Mouse (Mus musculus) midbrain, embryonic 13.5 days (tissue): ENCODE results near the gene Cacnb3. TPM values are rescaled to one million over a fixed set of nuclear protein-coding genes. Genes with fewer than 3 reads are reported as not detected.

Experiments
- ATAC-seq: fragments of 200-750 bp; cut with Nextera tagmentation; 2 replicates; pipeline ENCODE4 v1.8.0; 2017; ENCODE audit warnings: mild to moderate bottlenecking, moderate TSS enrichment, moderate library complexity
- H3K27ac ChIP-seq: fragments of 300-500 bp; sonication (generic); 2 replicates; pipeline ENCODE4 v1.5.1; 2015; ENCODE audit warnings: inconsistent platforms, mild to moderate bottlenecking, moderate library complexity
- H3K27me3 ChIP-seq: fragments of 300-500 bp; sonication (generic); 2 replicates; pipeline ENCODE4 v1.6.1; 2015; ENCODE audit warnings: mild to moderate bottlenecking, inconsistent platforms
- H3K36me3 ChIP-seq: fragments of 300-500 bp; sonication (generic); 2 replicates; pipeline ENCODE4 v1.6.1; 2015; ENCODE audit warnings: mild to moderate bottlenecking, inconsistent platforms
- H3K4me1 ChIP-seq: fragments of 300-500 bp; sonication (generic); replicated peaks from 2 replicates; pipeline ENCODE4 v1.6.1; 2015; ENCODE audit warnings: inconsistent platforms
- H3K4me2 ChIP-seq: fragments of 300-500 bp; sonication (generic); replicated peaks from 2 replicates; pipeline ENCODE4 v1.6.1; 2015; ENCODE audit warnings: moderate library complexity, mild to moderate bottlenecking, inconsistent platforms
- H3K4me3 ChIP-seq: fragments of 300-500 bp; sonication (generic); replicated peaks from 2 replicates; pipeline ENCODE4 v1.5.1; 2015; ENCODE audit warnings: mild to moderate bottlenecking, inconsistent platforms
- H3K9ac ChIP-seq: fragments of 300-500 bp; sonication (generic); replicated peaks from 2 replicates; pipeline ENCODE4 v1.6.1; 2015; ENCODE audit warnings: mild to moderate bottlenecking, inconsistent platforms
- H3K9me3 ChIP-seq: fragments of 300-500 bp; sonication (generic); 2 replicates; pipeline ENCODE4 v1.6.1; 2016; ENCODE audit warnings: mild to moderate bottlenecking, inconsistent platforms
- WGBS: fragments of 180-500 bp; shearing (Covaris S2); methylation state at CpG from one replicate; pipeline ENCODE4 v1.1.7; 2015; 5-methylcytosine and 5-hydroxymethylcytosine counted together
- polyA plus RNA-seq: library from polyadenylated mRNA; unstranded; fragments of >200 nt; fragmentation: Nextera tagmentation; extraction: Ambion mirVana; gene quantifications from 2 replicates; pipeline ENCODE4 v1.2.1, GENCODE M21; 2015

The Cacnb3 gene
- polyA plus RNA-seq, 1 experiment from 2014 or later: 157 TPM

GRCm38 (mm10) chr15:98683177-98683576 lies 52.5 kb downstream of the Cacnb3 start:
- no peak overlapping the region for H3K9ac ChIP-seq
- no peak for ATAC-seq
- 75% methylated on average over 10 of the region's 10 CpGs for WGBS
- H3K27me3 ChIP-seq: 0 out of 2 replicates have a peak, but pooled peaks cover 4% of the 10 kb centered on the region
- H3K4me1 ChIP-seq: no peaks in the 10 kb centered on the region
- H3K27ac ChIP-seq: no peak overlapping the region
- no peaks in the 10 kb centered on the region for H3K36me3 ChIP-seq
- no peak overlapping the region for H3K4me3 ChIP-seq
- H3K9me3 ChIP-seq: no peaks in the 10 kb centered on the region
- H3K4me2 ChIP-seq: no peak overlapping the region

- Histone ChIP-seq H3K27ac (no peak overlapping the region), H3K9ac (no peak overlapping the region), H3K4me3 (no peak overlapping the region), H3K9me3 (no peaks in the 10 kb centered on the region), H3K27me3 (0 out of 2 replicates have a peak, but pooled peaks cover under 1% of the 10 kb centered on the region), H3K36me3 (no peaks in the 10 kb centered on the region), H3K4me1 (0 out of 2 replicates have a peak, but pooled peaks cover 1% of the 10 kb centered on the region), H3K4me2 (no peak overlapping the region)
- ATAC-seq: no peak
- WGBS: 92% methylated on average over 1 of the region's 1 CpGs
These were observed 53.1 kb downstream of the Cacnb3 start for GRCm38 (mm10) chr15:98683746-98684145.

GRCm38 (mm10) chr15:98685926-98686325 lies 55.3 kb downstream of the Cacnb3 start:
- no peak overlapping the region for H3K9ac ChIP-seq

GRCm38 (mm10) chr15:98689682-98690081 lies 59.0 kb downstream of the Cacnb3 start:
- 85% methylated on average over 2 of the region's 2 CpGs for WGBS
- Histone ChIP-seq H3K27ac (no peak overlapping the region), H3K27me3 (no peaks in the 10 kb centered on the region), H3K4me2 (no peak overlapping the region), H3K9ac (no peak overlapping the region), H3K9me3 (no peaks in the 10 kb centered on the region), H3K4me1 (peaks cover 31% of the 10 kb centered on the region), H3K36me3 (no peaks in the 10 kb centered on the region), H3K4me3 (no peak overlapping the region)
- no peak for ATAC-seq

More at GRCm38 (mm10) chr15:98685926-98686325, 55.3 kb downstream of the Cacnb3 start:
- H3K36me3 ChIP-seq: no peaks in the 10 kb centered on the region
- H3K4me2 ChIP-seq: no peak overlapping the region
- peaks cover 15% of the 10 kb centered on the region for H3K4me1 ChIP-seq
- no peaks in the 10 kb centered on the region for H3K27me3 ChIP-seq
- H3K4me3 ChIP-seq: no peak overlapping the region
- 71% methylated on average over 3 of the region's 3 CpGs for WGBS
- ATAC-seq: no peak
- no peaks in the 10 kb centered on the region for H3K9me3 ChIP-seq
- H3K27ac ChIP-seq: no peak overlapping the region

GRCm38 (mm10) chr15:98691486-98692147 lies 61.0 kb downstream of the Cacnb3 start:
- ATAC-seq: peak; percentile 87
- H3K9ac ChIP-seq: 0 out of 2 replicates have a peak overlapping the region, but pooled peaks have one; percentile 26
- no peaks in the 10 kb centered on the region for H3K9me3 ChIP-seq
- H3K27me3 ChIP-seq: no peaks in the 10 kb centered on the region
- H3K4me3 ChIP-seq: no peak overlapping the region
- 2% methylated on average over 7 of the region's 7 CpGs for WGBS
- H3K4me2 ChIP-seq: peak overlapping the region; percentile 17
- H3K27ac ChIP-seq: peak overlapping the region; percentile 63
- H3K36me3 ChIP-seq: no peaks in the 10 kb centered on the region
- peaks cover 31% of the 10 kb centered on the region for H3K4me1 ChIP-seq

GRCm38 (mm10) chr15:98692171-98692715 lies 61.6 kb downstream of the Cacnb3 start:
- Histone ChIP-seq H3K36me3 (no peaks in the 10 kb centered on the region), H3K4me3 (no peak overlapping the region), H3K9me3 (no peaks in the 10 kb centered on the region), H3K27ac (0 out of 2 replicates have a peak overlapping the region, but pooled peaks have one; percentile 63), H3K4me1 (peaks cover 31% of the 10 kb centered on the region), H3K27me3 (no peaks in the 10 kb centered on the region), H3K9ac (no peak overlapping the region), H3K4me2 (no peak overlapping the region)
- ATAC-seq: no peak
- 52% methylated on average over 11 of the region's 11 CpGs for WGBS

Other genes starting within 250 kb of the Cacnb3 start
- gene Olfr283, start 249.9 kb upstream of the Cacnb3 start, polyA plus RNA-seq: not detected in 2 replicates
- not detected in 2 replicates for gene Olfr282, start 199.6 kb upstream of the Cacnb3 start, polyA plus RNA-seq
- gene Olfr281, start 178.3 kb upstream of the Cacnb3 start, polyA plus RNA-seq: not detected in 2 replicates
- not detected in 2 replicates for gene OR5BS1P, start 160.9 kb upstream of the Cacnb3 start, polyA plus RNA-seq
- not detected in 2 replicates for gene Lalba, start 148.1 kb upstream of the Cacnb3 start, polyA plus RNA-seq
- gene Olfr279, start 138.4 kb upstream of the Cacnb3 start, polyA plus RNA-seq: not detected in 2 replicates
- gene Kansl2, start 96.6 kb upstream of the Cacnb3 start, polyA plus RNA-seq: 149 and 152 TPM in 2 replicates
- 72.7 and 75.1 TPM in 2 replicates for gene Ccnt1, start 59.9 kb upstream of the Cacnb3 start, polyA plus RNA-seq
- 0.67 TPM in 1 of 2 replicates, not detected in the other for gene 4930415O20Rik, start 59.8 kb upstream of the Cacnb3 start, polyA plus RNA-seq
- gene Adcy6, start 20.8 kb upstream of the Cacnb3 start, polyA plus RNA-seq: 10.6 and 13.0 TPM in 2 replicates
- gene Ddx23, start 32.1 kb downstream of the Cacnb3 start, polyA plus RNA-seq: 28.6 and 29.5 TPM in 2 replicates
- 10.2 and 12.7 TPM in 2 replicates for gene Rnd1, start 46.6 kb downstream of the Cacnb3 start, polyA plus RNA-seq
- gene Ccdc65, start 77.4 kb downstream of the Cacnb3 start, polyA plus RNA-seq: 2.6 and 3.2 TPM in 2 replicates
- gene Fkbp11, start 97.4 kb downstream of the Cacnb3 start, polyA plus RNA-seq: 3.5 and 4.1 TPM in 2 replicates
- gene Arf3, start 132.4 kb downstream of the Cacnb3 start, polyA plus RNA-seq: 57.5 and 66.0 TPM in 2 replicates
- 0.24 TPM in 1 of 2 replicates, not detected in the other for gene Wnt10b, start 147.3 kb downstream of the Cacnb3 start, polyA plus RNA-seq
- 4.0 and 8.6 TPM in 2 replicates for gene Wnt1, start 159.0 kb downstream of the Cacnb3 start, polyA plus RNA-seq
- 0.50 and 1.2 TPM in 2 replicates for gene Ddn, start 178.7 kb downstream of the Cacnb3 start, polyA plus RNA-seq
- 83.3 and 89.9 TPM in 2 replicates for gene Prkag1, start 200.7 kb downstream of the Cacnb3 start, polyA plus RNA-seq
- gene Kmt2d, start 240.4 kb downstream of the Cacnb3 start, polyA plus RNA-seq: 13.1 and 13.9 TPM in 2 replicates